Mouse (Mus musculus) brown adipose tissue, adult 24 weeks (tissue): Measurements from ENCODE around the gene Prkcg. TPM values are rescaled to one million over a fixed set of nuclear protein-coding genes. Genes with fewer than 3 reads are reported as not detected.

Source experiments
- H3K27ac ChIP-seq: fragments of 200-500 bp; replicated peaks from 2 replicates; pipeline ENCODE4 v1.5.1; 2012; ENCODE audit warnings: low read depth, mild to moderate bottlenecking, low read length
- H3K4me1 ChIP-seq: fragments of 200-500 bp; 2 replicates; pipeline ENCODE4 v1.6.1; 2012; ENCODE audit warnings: low read length, mixed read lengths; ENCODE audit not compliant: control insufficient read depth, insufficient read depth, insufficient read length
- H3K4me3 ChIP-seq: fragments of 200-500 bp; 2 replicates; pipeline ENCODE4 v1.5.1; 2012; ENCODE audit warnings: low read depth, mild to moderate bottlenecking, low read length, moderate library complexity; ENCODE audit not compliant: insufficient read depth
- polyA plus RNA-seq: library from polyadenylated mRNA; stranded (reverse); fragments of >200 nt; gene quantifications from 2 replicates; pipeline ENCODE4 v1.2.4, GENCODE M21; 2012; ENCODE audit not compliant: missing spikeins, insufficient read depth, insufficient read length

Gene Prkcg
- polyA plus RNA-seq, 1 experiment: 2.9 TPM

DNA sequence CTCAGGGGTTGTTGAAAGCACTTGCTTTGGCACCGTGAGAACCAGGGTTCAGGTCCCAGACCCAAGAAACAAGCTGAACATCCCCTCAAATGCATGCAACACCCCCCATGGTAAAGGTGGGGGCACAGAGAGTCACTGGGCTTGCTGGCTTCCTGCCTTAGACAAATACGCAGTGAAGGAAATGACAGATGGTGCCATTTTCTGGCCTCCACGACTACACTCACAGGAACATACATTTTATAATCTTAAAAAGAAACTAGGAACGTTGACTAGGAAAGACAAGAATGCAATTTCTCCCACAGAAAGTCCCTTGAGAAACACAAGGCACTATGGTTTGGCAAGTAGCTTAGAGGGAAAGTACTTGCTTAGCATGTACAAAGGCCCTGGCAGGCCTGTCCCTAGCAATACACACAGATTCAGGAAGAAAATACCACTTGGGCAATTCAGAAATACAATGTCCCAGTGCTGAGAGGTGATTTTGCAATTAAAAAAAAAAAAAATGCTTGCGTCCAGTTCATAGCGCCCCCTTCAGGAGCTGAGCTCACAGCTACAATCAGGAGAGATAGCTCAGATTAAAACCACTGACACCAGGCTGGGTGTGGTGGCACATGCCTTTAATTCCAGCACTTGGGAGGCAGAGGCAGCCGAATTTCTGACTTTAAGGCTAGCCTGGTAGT is 11.1 kb downstream of the Prkcg start:
- Histone ChIP-seq H3K4me1 (peaks cover 35% of the 10 kb centered on the region), H3K4me3 (no peak overlapping the region), H3K27ac (peak overlapping the region; percentile 43)

- H3K27ac ChIP-seq: no peak overlapping the region; the same call in 1 of the 2 replicates
- H3K4me1 ChIP-seq: peaks cover 31% of the 10 kb centered on the region
- no peak overlapping the region for H3K4me3 ChIP-seq
Measured at GRCm38 (mm10) chr7:3300891-3301627, 12.1 kb downstream of the Prkcg start.

GRCm38 (mm10) chr7:3301628-3302555 is 12.9 kb downstream of the Prkcg start:
- Histone ChIP-seq H3K4me1 (peaks cover 25% of the 10 kb centered on the region), H3K27ac (peak overlapping the region; percentile 19; the same call in 1 of the 2 replicates), H3K4me3 (peak overlapping the region; percentile 45)

DNA sequence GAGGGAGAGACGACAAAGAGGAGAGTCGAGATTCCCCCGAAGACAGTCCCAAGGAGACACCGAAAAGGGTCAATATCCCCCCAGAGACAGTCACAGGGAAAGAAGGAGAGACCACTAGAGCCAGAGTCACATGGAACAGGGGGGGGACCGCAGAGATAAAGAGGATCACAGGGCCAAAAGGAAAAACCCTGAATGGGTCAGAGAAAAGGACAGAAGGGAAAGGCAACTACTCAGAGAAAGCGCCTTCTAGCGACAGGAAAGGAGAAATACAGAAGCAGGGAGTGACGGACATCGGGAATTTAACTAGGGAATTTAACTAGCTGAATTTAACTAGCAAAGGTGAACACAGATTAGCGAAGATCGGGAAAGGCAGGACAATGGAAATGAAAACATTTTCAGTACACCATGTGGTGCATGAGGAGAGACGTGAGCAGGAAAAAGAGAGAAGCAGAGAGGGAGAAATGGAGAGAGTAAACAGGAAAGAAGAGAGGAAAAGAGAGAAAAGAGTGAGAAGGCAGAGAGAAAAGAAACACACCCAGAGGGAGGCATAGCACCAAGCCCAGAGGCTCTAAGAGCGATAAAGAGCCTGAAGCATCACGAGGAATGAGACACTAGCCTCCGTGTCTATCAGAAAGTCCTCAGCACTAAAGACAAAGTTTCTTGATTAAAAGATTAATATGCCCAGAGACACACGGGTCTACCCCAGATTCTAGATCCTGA is 13.7 kb downstream of the Prkcg start:
- peak overlapping the region; percentile 45 for H3K4me3 ChIP-seq
- peak overlapping the region; percentile 19; the same call in 1 of the 2 replicates for H3K27ac ChIP-seq
- peaks cover 21% of the 10 kb centered on the region for H3K4me1 ChIP-seq

GRCm38 (mm10) chr7:3303276-3303781 is 14.3 kb downstream of the Prkcg start:
- Histone ChIP-seq H3K27ac (no peak overlapping the region), H3K4me1 (peaks cover 17% of the 10 kb centered on the region), H3K4me3 (peak overlapping the region; percentile 42)

GRCm38 (mm10) chr7:3303789-3304188 is 14.8 kb downstream of the Prkcg start:
- Histone ChIP-seq H3K4me3 (no peak overlapping the region), H3K27ac (no peak overlapping the region), H3K4me1 (peaks cover 15% of the 10 kb centered on the region)

GRCm38 (mm10) chr7:3304298-3304697 is 15.3 kb downstream of the Prkcg start:
- no peak overlapping the region for H3K4me3 ChIP-seq

GRCm38 (mm10) chr7:3306400-3306799 is 17.4 kb downstream of the Prkcg start:
- Histone ChIP-seq H3K27ac (no peak overlapping the region), H3K4me3 (no peak overlapping the region), H3K4me1 (peaks cover 3% of the 10 kb centered on the region; the same call in 1 of the 2 replicates)

More at GRCm38 (mm10) chr7:3304298-3304697, 15.3 kb downstream of the Prkcg start:
- Histone ChIP-seq H3K4me1 (peaks cover 15% of the 10 kb centered on the region), H3K27ac (no peak overlapping the region)

DNA sequence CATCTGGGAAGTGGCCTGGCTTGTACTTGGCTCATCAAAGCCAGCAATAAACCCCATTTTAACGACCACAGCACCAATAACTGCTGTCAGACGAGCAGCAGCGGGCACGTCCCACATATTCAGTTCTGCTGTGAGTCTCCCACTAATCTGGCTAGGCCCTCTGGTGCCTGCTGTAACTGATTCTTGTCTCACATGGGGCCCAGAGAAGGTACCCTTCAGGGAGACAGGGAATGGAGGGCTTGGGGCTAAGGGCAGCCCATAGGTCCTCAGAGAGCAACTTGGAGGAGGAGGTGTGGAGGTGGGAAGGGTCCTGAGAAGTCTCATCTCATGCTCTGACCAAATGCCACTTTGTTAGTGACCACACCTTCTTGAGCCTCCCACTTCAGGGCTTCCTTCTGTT is 19.7 kb downstream of the Prkcg start:
- H3K27ac ChIP-seq: no peak overlapping the region
- H3K4me1 ChIP-seq: no peaks in the 10 kb centered on the region
- no peak overlapping the region for H3K4me3 ChIP-seq

GRCm38 (mm10) chr7:3310233-3310632 is 21.3 kb downstream of the Prkcg start:
- Histone ChIP-seq H3K27ac (no peak overlapping the region), H3K4me1 (no peaks in the 10 kb centered on the region), H3K4me3 (no peak overlapping the region)

- H3K27ac ChIP-seq: no peak overlapping the region
- H3K4me3 ChIP-seq: no peak overlapping the region
- no peaks in the 10 kb centered on the region for H3K4me1 ChIP-seq
Measured at GRCm38 (mm10) chr7:3313571-3313970, 24.6 kb downstream of the Prkcg start.

GRCm38 (mm10) chr7:3314121-3314520 is 25.1 kb downstream of the Prkcg start:
- no peak overlapping the region for H3K27ac ChIP-seq
- H3K4me3 ChIP-seq: no peak overlapping the region
- H3K4me1 ChIP-seq: no peaks in the 10 kb centered on the region

DNA sequence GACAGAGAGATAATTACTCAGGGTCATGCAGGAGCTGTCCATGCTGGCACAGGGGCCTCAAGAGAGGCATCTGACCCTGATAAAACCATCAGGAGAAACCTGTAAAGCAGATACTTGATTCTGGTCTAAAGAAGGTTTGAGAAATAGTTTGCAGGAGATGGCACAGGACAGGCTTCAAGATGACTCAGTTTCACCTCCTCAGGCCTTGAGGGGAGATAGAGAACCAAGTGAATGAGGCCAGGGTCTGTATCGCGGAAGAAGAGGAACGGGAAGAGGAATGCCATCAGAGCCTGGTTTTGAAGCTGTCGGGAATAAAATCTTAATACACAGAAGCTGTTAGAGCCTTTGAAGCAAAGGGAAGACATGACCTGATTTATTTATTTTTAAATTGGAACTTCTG is 28.7 kb downstream of the Prkcg start:
- no peaks in the 10 kb centered on the region for H3K4me1 ChIP-seq
- H3K27ac ChIP-seq: no peak overlapping the region
- no peak overlapping the region for H3K4me3 ChIP-seq

DNA sequence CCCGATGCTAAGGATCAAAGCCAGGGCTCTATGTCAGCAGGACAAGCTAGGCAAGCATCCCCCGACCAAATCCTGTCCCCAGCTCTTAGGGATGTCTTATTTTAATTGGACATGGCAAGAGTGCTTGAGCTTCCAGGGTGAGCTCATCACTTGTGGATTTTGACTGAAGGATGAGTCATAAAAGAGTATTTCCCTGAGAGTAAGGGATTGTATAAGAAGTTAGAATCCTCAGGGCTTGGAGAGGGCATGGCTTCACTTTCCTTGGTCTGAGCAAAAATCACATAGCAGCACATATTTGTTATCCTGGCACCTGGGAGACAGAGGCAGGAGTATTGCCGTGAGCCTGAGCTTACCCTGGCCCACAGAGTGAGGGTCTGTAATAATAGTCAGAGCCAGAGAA is 31.9 kb downstream of the Prkcg start:
- H3K4me1 ChIP-seq: no peaks in the 10 kb centered on the region
- no peak overlapping the region for H3K4me3 ChIP-seq
- H3K27ac ChIP-seq: no peak overlapping the region
